Comparison of ENCODE assay signal across 8 mouse cellular contexts in genomic region chr3:157947383-157948280, GRCm38 (mm10). TPM values are rescaled to one million over a fixed set of nuclear protein-coding genes. Genes with fewer than 3 reads are reported as not detected.
DNase-seq lines count a peak whose midpoint lies in the region; ATAC-seq and TF ChIP-seq lines count a peak whose summit lies in the region.

No protein-coding gene starts in this region.

- peak overlapping the region; percentile 94 for H3K9ac ChIP-seq in forebrain, embryonic 16.5 days (replicated peaks; ENCODE audit: low read depth, low read length)
- H3K9ac ChIP-seq in intestine, postnatal 0 days (ENCODE audit: low read depth, low read length) = peak overlapping the region; percentile 97
- H3K9ac ChIP-seq in liver, embryonic 14.5 days (replicated peaks) = peak overlapping the region; percentile 96
- H3K9ac ChIP-seq in midbrain, postnatal 0 days (replicated peaks; ENCODE audit: low read length, poor library complexity, severe bottlenecking) = peak overlapping the region; percentile 93

- TF ChIP-seq EP300 in liver, embryonic 14.5 days (IDR thresholded peaks at IDR 0.05; ENCODE audit: low read depth) = no peak

- H3K4me2 ChIP-seq in forebrain, embryonic 16.5 days (ENCODE audit: low read length) = peak overlapping the region; percentile 98
- peak overlapping the region; percentile 88 for H3K4me2 ChIP-seq in intestine, postnatal 0 days (replicated peaks; ENCODE audit: low read depth)
- H3K4me2 ChIP-seq in liver, embryonic 14.5 days (ENCODE audit: low read depth) = peak overlapping the region; percentile 90
- H3K4me2 ChIP-seq in midbrain, postnatal 0 days (ENCODE audit: low read depth, low read length, poor library complexity, severe bottlenecking) = peak overlapping the region; percentile 77

- no peaks in the 10 kb centered on the region for H3K27me3 ChIP-seq in forebrain, embryonic 16.5 days (replicated peaks; ENCODE audit: control insufficient read depth, insufficient read depth, low read length)
- no peaks in the 10 kb centered on the region for H3K27me3 ChIP-seq in intestine, postnatal 0 days (replicated peaks; ENCODE audit: control insufficient read depth, insufficient read depth, low read length)
- no peaks in the 10 kb centered on the region for H3K27me3 ChIP-seq in liver, embryonic 14.5 days (ENCODE audit: control insufficient read depth, insufficient read depth, low read length)
- no peaks in the 10 kb centered on the region for H3K27me3 ChIP-seq in midbrain, postnatal 0 days (ENCODE audit: insufficient read depth, low read length)

- peak; percentile 67 for ATAC-seq in forebrain, embryonic 16.5 days
- peak; percentile 69 for ATAC-seq in intestine, postnatal 0 days
- peak; percentile 75 for ATAC-seq in liver, embryonic 14.5 days (ENCODE audit: insufficient read depth)
- ATAC-seq in midbrain, postnatal 0 days (ENCODE audit: low FRiP score) = peak; percentile 66

- no peak for TF ChIP-seq CTCF in intestine, postnatal 0 days (IDR thresholded peaks at IDR 0.05; ENCODE audit: low read depth)
- TF ChIP-seq CTCF in liver, embryonic 14.5 days (IDR thresholded peaks at IDR 0.05; ENCODE audit: low read depth) = no peak
- no peak for TF ChIP-seq CTCF in midbrain, postnatal 0 days (IDR thresholded peaks at IDR 0.05)

- no peaks in the 10 kb centered on the region for H3K36me3 ChIP-seq in forebrain, embryonic 16.5 days (ENCODE audit: control insufficient read depth, insufficient read depth)
- no peaks in the 10 kb centered on the region for H3K36me3 ChIP-seq in intestine, postnatal 0 days (ENCODE audit: control insufficient read depth, insufficient read depth)
- H3K36me3 ChIP-seq in liver, embryonic 14.5 days (replicated peaks; ENCODE audit: control insufficient read depth, insufficient read depth, low read depth) = no peaks in the 10 kb centered on the region; the same call in 1 of the 2 replicates
- no peaks in the 10 kb centered on the region for H3K36me3 ChIP-seq in midbrain, postnatal 0 days (ENCODE audit: insufficient read depth, low read length)

- DNase-seq in thymus, adult 18-20 months = peak; percentile 29 to 37
- no peak for DNase-seq in thymus, postnatal 0 days (ENCODE audit: low spot score)
- DNase-seq in c-Kit-positive CD71-positive TER-119-negative erythroid progenitor cells, embryonic 14.5 days (ENCODE audit: low read depth) = peak; percentile 21
- peak in 1 of 3 experiments; percentile 29 for DNase-seq in liver, embryonic 14.5 days (ENCODE audit: low read depth in 3 of 3, low spot score in 3 of 3)
- peak; percentile 1 for DNase-seq in midbrain, postnatal 0 days (ENCODE audit: low spot score)
- DNase-seq in thymus, postnatal 14 days = peak; percentile 61

- H3K9me3 ChIP-seq in forebrain, embryonic 16.5 days (ENCODE audit: control insufficient read depth, low read length) = no peaks in the 10 kb centered on the region
- no peaks in the 10 kb centered on the region for H3K9me3 ChIP-seq in intestine, postnatal 0 days (ENCODE audit: control insufficient read depth)
- no peaks in the 10 kb centered on the region for H3K9me3 ChIP-seq in liver, embryonic 14.5 days (ENCODE audit: control insufficient read depth, low read length)
- no peaks in the 10 kb centered on the region for H3K9me3 ChIP-seq in midbrain, postnatal 0 days (ENCODE audit: low read length)

- H3K4me3 ChIP-seq in forebrain, embryonic 16.5 days (replicated peaks; ENCODE audit: low read length) = peak overlapping the region; percentile 99
- peak overlapping the region; percentile 96 for H3K4me3 ChIP-seq in intestine, postnatal 0 days (ENCODE audit: low read depth, low read length)
- peak overlapping the region; percentile 84 to 93 for H3K4me3 ChIP-seq in liver, embryonic 14.5 days (ENCODE audit: insufficient read depth in 1 of 2, low read depth in 2 of 2, low read length in 2 of 2)
- H3K4me3 ChIP-seq in midbrain, postnatal 0 days (ENCODE audit: low read depth, low read length) = peak overlapping the region; percentile 99

- H3K4me1 ChIP-seq in forebrain, embryonic 16.5 days (replicated peaks; ENCODE audit: control insufficient read depth, insufficient read depth, low read length) = peaks cover 14% of the 10 kb centered on the region
- no peaks in the 10 kb centered on the region for H3K4me1 ChIP-seq in intestine, postnatal 0 days (replicated peaks; ENCODE audit: control insufficient read depth, insufficient read depth, low read length)
- peaks cover 5 to 8% of the 10 kb centered on the region in 2 experiments; a peak in 2 of 4 replicates for H3K4me1 ChIP-seq in liver, embryonic 14.5 days (replicated peaks; ENCODE audit: control insufficient read depth in 2 of 2, insufficient read depth in 2 of 2, low read length in 1 of 2)
- H3K4me1 ChIP-seq in midbrain, postnatal 0 days (ENCODE audit: insufficient read depth, low read length) = peaks cover 8% of the 10 kb centered on the region; the same call in 1 of the 2 replicates

- 0% methylated on average over 88 of the region's 93 CpGs for WGBS in forebrain, embryonic 16.5 days
- WGBS in intestine, postnatal 0 days = under 1% methylated on average over 81 of the region's 93 CpGs
- under 1% methylated on average over 81 of the region's 93 CpGs for WGBS in liver, embryonic 14.5 days (ENCODE audit: insufficient replicate concordance)
- under 1% methylated on average over 53 of the region's 93 CpGs for WGBS in midbrain, postnatal 0 days

- H3K27ac ChIP-seq in forebrain, embryonic 16.5 days (ENCODE audit: low read length) = peak overlapping the region; percentile 96
- H3K27ac ChIP-seq in intestine, postnatal 0 days (ENCODE audit: low read depth, low read length) = peak overlapping the region; percentile 98
- peak overlapping the region; percentile 78 for H3K27ac ChIP-seq in liver, embryonic 14.5 days
- peak overlapping the region; percentile 99 for H3K27ac ChIP-seq in midbrain, postnatal 0 days (ENCODE audit: low read depth, low read length)

RNA-seq across cellular contexts. Expression of gene Ankrd13c, which starts 0.6 kb away (rescaled TPM):
- polyA plus RNA-seq in thymus, postnatal 0 days (2015; fragmentation: Nextera tagmentation; extraction: Ambion mirVana) = 15.2 and 16.9 TPM in 2 replicates
- polyA plus RNA-seq in forebrain, embryonic 16.5 days (2015; fragmentation: Nextera tagmentation; extraction: Ambion mirVana) = 24.7 and 26.5 TPM in 2 replicates
- 25.2 and 27.2 TPM in 2 replicates for polyA plus RNA-seq in intestine, postnatal 0 days (2015; fragmentation: Nextera tagmentation; extraction: Ambion mirVana)
- 5.9 and 10.1 TPM in 2 replicates for polyA plus RNA-seq in liver, embryonic 14.5 days (2012; rRNA removed)
- 11.4 and 11.8 TPM in 2 replicates for polyA plus RNA-seq in liver, embryonic 14.5 days (2014; fragmentation: Nextera tagmentation; extraction: Ambion mirVana)
- total RNA-seq in midbrain, postnatal 0 days (2014; rRNA removed) = 31.6 and 40.5 TPM in 2 replicates
- polyA plus RNA-seq in midbrain, postnatal 0 days (2015; fragmentation: Nextera tagmentation; extraction: Ambion mirVana) = 21.0 and 26.2 TPM in 2 replicates

RNA-seq across cellular contexts. Expression of gene Cth, which starts 22.8 kb away (rescaled TPM):
- 10.4 and 11.4 TPM in 2 replicates for polyA plus RNA-seq in thymus, postnatal 0 days (2015; fragmentation: Nextera tagmentation; extraction: Ambion mirVana)
- 3.2 and 3.9 TPM in 2 replicates for polyA plus RNA-seq in forebrain, embryonic 16.5 days (2015; fragmentation: Nextera tagmentation; extraction: Ambion mirVana)
- 14.7 and 19.7 TPM in 2 replicates for polyA plus RNA-seq in intestine, postnatal 0 days (2015; fragmentation: Nextera tagmentation; extraction: Ambion mirVana)
- polyA plus RNA-seq in liver, embryonic 14.5 days (2012; rRNA removed) = 23.7 and 25.3 TPM in 2 replicates
- polyA plus RNA-seq in liver, embryonic 14.5 days (2014; fragmentation: Nextera tagmentation; extraction: Ambion mirVana) = 30.5 and 32.6 TPM in 2 replicates
- 2.5 and 4.0 TPM in 2 replicates for total RNA-seq in midbrain, postnatal 0 days (2014; rRNA removed)
- polyA plus RNA-seq in midbrain, postnatal 0 days (2015; fragmentation: Nextera tagmentation; extraction: Ambion mirVana) = 1.5 and 2.0 TPM in 2 replicates
